Mouse (Mus musculus) cerebellum, adult 2 months (tissue): ENCODE measurements at regions not wholly inside any gene's neighbourhood (a gene's known extent, or its start where the extent isn't known, plus 50 kb on each side); places are given as distances from the start of the nearest gene placed in this dataset.

ENCODE experiments used
- CTCF ChIP-seq: fragments of 200-500 bp; IDR thresholded peaks from 2 replicates; pipeline ENCODE4 v1.5.1; 2011; ENCODE audit warnings: low read depth, mild to moderate bottlenecking, control low read depth, low read length, moderate library complexity, borderline replicate concordance; ENCODE audit not compliant: insufficient read depth
- POLR2A ChIP-seq: fragments of 200-500 bp; IDR thresholded peaks from 2 replicates; pipeline ENCODE4 v1.6.1; 2011; ENCODE audit warnings: low read length, control low read depth, borderline replicate concordance; ENCODE audit not compliant: insufficient read depth

- TF ChIP-seq CTCF (no peak), POLR2A (no peak)
These were observed 321.9 kb downstream of the Chl1 start for GRCm38 (mm10) chr6:103832301-103832700.
